Mouse (Mus musculus) adrenal gland, adult 8-10 months (tissue): ENCODE data around the gene Krt10. TPM values are rescaled to one million over a fixed set of nuclear protein-coding genes. Genes with fewer than 3 reads are reported as not detected.
A peak's percentile ranks its signal among the peaks of the same experiment; 100 is the strongest.

Experiments
- DNase-seq: peaks from one replicate; pipeline ENCODE4 v3.0.0; 2022
- total RNA-seq, 4 experiments: library from RNA; stranded (reverse); gene quantifications; 2 replicates each; pipeline ENCODE4 v1.2.4; 2022

Krt10 gene
- 1 to 10 TPM; 4.5 to 9.5 (median 8.0) TPM for total RNA-seq

DNA sequence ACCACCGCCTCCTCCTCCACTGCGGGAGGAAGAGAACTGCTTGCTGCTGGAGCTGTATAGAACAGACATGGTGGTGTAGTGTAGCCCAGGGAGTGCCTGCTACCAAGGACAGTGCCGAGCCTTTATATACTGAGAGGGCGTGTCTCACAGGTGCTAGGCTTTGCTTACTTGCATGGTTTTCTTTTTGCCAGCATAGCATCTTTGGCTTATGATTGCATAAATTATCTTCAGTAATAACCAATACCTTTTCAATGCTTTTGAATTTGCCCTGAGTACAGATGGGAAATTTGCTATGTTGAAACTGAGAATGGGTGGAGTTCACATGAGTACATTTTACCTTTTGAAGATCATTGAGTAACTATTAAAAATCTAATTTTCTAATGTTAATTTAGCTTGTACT lies at the start of gene Krt10:
Gene Krt10 (minus strand): TSS at position 101 of the 400 bp plus-strand sequence.
- no peak for DNase-seq

DNA sequence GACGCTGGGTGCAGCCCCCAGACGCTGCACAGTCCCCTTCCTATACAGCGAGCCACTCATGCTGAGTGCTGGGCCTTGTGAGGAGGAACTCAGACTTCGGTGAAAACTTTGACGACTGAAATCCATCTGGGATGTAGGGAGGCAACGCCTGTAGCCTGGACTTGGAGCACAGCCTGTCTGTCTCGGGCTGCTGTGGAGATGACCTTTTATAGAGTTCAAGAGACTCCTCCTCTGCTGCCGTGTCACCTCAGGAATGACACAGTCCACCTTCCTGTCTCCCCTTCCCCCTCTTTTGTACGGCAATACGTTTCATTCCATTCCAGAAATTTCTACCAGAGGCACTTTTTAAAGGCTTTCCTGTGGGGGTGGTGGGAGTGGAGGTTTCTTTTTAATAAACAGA lies 48.8 kb upstream of the Krt10 start, which contains the start of gene Krt20:
Gene Krt20 (minus strand): TSS at position 179 of the 400 bp plus-strand sequence.
- no peak for DNase-seq

DNA sequence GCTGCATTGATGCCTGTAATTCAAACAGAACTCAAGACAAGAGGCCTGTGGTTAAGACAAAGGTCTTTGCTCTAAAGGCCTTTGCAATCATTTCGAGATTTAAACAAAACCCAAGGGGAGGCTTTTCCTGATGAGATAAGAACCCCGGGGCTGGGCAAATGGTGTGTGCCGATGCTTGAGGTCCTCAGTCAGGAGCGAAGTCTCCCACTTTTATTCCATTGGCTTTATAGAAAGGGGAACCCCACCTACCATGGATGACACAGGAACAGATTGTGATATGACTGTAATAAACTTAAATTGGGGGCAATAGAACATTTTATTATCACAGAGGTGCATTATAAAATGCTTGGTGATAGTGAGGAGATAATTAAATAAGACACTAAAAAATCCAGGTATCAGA lies 47.5 kb upstream of the Krt10 start:
- DNase-seq: no peak

DNA sequence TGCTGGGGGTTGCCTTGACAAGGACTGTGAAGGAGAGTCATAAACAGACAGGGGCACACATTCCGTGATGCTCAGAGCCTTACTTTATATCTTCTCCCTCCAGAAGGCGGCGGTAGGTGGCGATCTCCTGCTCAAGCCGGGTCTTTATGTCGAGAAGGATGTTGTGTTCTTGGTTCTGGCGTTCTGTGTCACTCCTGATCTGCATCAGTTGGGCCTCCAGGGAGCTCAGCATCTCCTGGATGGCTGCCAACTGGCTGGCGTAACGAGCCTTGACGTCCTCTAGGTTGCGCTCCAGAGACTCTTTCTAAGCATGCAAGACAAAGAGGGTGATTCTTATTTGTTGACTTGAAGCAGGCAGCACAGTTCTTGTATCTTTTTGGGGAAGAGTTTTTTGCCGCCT lies 41.5 kb upstream of the Krt10 start:
- no peak for DNase-seq

DNA sequence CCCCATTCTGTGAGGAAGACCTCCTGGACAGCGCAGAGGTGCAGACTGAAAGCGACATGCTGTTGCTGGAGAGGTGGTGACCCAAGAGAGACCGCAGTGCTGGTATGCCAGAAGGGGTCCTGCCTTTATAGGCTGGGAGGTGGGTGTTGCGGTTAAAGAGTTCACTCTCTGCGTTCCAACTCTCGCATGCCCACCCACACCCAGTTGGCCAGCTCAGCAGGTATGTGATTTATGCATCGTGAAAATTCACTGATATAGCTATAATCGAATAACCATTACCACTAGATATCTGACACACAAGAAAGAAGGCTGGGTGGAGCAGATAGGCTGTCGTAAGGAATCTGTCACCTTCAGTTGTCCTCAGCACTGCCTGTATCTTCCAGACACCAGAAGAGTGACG lies 33.0 kb upstream of the Krt10 start, which contains the start of gene Krt12:
Gene Krt12 (minus strand): TSS at position 101 of the 400 bp plus-strand sequence.
- DNase-seq: no peak

DNA sequence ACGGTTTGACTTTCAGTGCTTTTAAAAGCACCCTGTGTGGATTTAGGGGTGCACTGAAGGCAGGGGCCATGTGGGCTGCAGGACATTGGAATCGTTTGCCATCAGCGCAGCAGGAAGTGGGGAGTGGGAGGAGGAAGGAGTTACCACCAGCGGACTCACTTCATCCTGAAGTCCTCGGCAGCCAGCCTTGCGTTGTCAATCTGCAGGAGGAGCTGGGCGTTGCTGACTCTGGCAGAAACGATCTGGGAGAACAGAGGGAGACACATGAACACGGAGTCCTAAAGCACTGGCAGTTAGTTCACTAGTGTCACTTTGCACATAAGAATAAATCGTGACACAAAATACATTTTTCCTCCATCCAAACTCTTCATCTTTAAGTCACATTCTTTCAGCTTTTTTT lies 31.4 kb upstream of the Krt10 start:
- no peak for DNase-seq

DNA sequence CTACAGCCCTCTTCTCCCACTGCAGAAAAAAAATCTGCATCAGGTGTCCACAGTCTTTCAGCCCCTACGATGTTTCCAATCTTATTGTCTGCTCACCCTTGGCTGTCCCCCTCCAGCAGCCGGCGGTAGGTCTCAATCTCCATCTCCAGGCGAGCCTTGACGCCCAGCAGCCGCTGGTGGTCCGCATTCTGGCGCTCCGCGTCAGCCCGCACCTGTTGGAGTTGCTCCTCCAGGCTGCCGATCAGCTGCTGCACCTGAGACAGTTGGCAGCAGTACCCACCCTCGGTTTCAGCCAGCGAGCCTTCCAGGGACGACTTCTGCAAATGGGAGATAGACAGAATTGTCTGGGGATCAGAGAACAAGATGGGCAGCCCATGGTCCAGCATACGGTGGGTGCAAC lies 28.7 kb upstream of the Krt10 start:
- DNase-seq: no peak

DNA sequence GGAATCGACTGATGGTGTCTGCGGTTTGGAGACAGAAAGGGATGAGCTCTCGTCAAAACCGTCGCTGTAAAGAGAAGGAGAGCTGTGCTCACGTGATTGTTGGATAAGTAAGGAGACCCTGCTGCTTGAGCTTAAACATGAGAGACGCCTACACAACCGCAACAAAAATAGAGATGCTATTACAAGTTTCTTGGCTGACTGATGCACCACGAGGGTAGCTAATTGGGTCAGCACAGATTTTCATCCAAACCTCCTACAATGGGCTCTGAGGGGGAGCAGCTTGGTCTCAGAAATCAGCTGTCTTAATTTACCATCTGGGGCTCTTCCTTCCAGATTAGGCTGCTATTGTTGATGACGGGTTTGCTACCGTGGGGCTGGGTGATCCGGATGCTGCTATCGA lies 27.7 kb upstream of the Krt10 start:
- DNase-seq: no peak

DNA sequence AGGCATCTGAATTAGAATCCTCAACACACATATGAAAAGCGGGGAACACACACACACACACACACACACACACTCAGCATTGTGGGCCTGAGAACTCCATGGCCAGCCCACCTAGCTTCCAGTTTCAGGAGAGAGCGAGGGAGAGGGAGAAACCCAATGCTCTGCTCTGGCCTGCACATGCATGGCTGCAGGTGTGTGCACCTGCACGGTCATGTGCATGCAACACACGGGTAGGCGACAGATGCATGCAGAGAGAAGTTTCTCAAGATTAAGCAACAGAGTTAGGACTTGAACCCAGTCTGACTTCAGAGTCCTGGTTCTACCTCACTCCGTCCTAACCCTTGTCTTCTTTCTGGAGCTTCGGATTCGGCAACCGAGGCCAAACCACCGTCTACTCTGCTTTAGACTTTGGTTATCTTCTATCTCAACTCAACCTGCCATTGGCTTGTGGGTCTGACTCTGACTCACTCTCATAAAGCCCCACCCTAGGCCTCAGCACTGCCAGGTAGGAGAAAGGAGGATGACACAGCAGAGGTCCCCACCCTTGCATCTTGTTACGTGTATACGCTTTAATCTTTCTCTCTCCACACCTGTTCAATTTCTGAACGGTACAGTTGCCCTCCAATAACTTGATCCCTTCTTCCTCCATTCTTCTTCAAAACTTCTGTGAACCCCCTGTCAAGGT lies 25.4 kb upstream of the Krt10 start:
- no peak for DNase-seq

DNA sequence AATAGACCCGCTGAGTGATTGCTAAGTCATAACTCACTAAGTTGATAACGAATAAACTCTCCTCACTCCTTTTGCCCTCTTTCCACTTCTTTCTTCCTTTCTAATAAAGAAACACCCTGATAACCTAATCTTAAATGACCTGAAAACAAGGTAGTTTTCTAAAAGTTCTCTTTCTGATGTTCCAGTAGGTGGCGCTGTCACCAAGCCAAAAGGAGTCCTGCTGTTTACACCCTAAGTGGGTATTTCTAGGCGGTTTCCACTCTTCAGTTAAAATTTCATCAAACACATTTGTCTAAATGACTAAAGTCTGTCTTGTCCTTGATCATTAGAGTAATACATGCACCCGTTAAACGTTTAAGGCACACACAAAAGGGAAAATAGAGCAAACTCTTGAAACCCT lies 24.1 kb upstream of the Krt10 start:
- no peak for DNase-seq

DNA sequence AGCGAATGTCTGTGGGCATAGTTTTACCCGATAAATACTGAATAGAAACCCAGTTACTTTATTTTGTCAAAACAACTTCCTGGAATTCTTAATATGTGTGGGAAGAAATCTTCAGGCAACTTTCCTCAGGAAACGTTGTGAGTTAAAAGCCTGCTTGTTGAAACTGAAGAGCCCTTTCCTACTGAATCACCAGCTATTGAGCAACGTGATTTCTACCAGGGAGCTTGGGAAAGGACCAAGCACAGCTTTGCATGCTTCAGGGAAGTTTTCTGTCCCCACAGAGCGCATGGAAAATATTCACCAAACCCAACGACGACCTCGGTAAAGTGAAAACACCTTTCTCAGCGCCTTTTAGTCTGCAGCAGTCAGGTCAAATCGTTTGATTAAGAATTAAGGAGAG lies 17.0 kb upstream of the Krt10 start:
- no peak for DNase-seq

DNA sequence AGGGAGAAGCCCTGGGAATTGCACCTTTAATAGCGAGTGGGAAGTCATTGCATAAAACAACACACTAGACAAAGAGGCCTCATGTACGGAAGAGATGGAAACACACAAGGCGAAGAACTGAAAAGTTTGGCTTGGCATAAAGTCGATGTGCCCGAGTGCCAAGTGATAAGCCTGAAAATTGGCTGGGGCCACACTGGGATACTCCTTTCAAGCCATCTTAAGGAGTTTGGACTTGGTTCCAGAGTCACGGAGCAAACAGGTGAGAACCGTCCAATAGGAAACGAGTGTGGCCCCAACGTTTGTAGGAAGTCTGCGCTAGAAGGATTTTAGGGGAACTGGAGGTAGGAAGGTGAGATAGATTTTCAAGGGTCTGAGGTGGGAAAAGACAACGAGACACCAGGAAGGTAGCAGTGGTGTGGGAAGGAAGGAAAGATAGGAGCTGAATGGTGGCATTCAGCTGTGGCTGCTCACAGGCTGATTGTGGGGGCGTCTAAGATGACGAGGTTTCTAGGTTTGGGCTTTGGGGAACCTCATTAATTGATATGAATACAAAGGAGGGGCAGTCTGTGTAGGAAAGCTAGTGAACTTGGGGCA lies 10.9 kb upstream of the Krt10 start:
- DNase-seq: no peak

DNA sequence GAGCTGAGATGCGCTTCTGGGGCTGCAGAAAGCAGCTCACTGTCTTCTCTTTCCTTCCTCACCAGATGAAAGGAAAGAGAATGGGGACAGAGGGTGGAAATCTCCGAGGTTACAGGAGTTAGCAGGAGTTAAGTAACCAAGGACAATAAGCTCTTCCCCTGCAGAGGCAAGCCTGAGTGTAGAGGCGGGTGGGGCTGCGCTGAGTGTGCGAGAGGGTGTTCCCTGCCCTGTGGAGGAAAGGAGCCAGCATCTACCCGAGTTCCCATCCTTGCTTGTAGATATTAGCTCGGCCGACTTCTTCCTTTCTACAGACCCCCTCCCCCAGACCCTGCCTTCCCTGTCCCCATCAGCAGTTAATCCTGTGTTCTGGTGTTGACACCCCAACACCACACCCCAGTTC lies 9.7 kb upstream of the Krt10 start:
- no peak for DNase-seq

DNA sequence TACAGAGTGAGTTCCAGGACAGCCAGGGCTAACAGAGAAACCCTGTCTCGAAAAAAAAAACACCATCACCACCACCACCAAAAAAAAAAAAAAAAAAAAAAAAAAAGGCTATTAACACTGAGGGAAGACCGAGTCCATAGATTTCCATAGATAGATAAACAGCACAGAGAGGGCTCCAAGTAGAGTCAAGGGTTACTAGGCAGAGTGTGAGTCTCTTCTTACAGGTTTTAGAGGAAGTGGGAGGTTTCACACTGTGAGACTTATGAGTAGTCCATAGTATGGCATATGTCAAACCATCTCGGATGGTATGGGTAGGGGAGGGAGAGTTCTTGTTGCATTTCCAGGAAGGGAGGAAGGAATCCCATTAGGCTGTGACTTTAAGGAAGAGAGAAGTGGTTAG lies 8.9 kb upstream of the Krt10 start:
- DNase-seq: no peak

DNA sequence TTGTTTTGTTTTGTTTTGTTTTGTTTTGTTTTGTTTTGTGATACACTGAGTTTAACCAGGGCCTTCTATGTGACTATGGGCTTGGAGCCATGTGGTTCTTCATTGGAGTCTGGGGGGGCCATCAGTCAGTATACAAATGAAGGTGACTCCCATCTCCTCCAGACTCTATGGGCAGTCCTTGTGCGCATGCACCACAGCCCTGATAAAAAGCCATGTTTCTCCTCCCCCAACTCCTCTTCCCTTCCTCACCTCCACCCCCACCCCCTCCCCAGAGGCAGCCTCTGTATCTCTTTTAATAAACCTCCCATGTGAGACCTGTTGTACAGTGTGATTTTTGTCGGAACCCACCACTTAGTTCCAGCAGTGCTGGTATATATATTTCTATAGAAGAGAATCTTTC lies 7.5 kb upstream of the Krt10 start:
- no peak for DNase-seq

DNA sequence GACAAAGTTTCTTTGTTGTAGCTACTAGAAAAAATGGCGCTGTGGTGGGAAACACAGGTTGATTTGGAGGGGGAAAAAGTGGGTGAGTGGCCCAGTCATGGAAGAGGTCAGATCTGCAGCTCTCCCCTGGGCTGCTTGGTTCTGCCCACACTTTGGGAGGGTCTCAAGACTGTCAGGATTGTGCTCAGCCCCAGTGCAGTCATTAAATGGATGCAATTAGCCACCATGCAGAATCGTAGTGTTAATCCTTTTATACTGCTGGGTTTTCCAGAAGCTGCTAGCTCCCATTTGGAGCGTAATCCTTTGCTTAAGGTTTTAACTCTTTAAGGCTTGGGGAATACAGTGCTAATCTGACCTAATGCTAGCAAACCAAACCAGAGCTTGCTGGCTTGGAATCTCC lies 6.9 kb upstream of the Krt10 start:
- no peak for DNase-seq

DNA sequence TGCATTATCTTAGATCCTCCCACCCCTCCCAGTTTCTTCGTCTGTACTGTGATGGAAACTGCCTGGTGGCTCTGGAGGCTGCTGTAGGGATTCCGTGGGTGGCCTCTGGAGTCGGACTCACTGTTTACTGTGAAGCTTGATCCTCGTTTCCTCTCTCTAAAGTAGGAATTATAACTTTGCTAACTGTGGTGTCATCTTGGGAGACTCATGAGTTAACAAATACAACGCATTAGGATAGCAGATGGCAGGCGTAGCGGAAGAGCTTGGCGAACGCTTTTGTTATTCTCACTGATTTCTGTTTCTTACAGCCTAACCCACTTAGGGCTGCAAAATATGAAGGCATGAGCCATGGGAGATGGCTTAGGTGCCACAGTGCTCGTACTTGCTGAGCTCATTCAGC lies 3.3 kb upstream of the Krt10 start:
- DNase-seq: no peak

DNA sequence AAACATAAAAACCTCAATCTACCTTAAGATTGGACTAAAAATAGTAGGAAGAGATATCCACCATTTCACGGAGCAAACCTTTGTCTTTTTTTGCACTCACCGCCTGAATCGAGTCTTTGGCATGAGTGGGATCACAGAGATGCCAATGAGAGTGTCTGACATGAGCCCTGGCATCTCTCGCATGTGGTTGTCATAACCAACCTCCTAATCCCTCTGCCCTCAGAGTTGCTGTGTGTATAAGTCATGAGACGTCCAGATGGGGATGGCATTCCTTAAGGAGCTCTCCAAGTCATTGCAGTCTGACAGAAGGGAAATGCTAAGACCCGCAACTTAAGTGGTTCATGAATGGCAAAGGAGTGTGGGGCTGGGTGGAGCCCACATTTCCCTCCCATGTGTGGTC lies 2.2 kb upstream of the Krt10 start:
- DNase-seq: no peak

DNA sequence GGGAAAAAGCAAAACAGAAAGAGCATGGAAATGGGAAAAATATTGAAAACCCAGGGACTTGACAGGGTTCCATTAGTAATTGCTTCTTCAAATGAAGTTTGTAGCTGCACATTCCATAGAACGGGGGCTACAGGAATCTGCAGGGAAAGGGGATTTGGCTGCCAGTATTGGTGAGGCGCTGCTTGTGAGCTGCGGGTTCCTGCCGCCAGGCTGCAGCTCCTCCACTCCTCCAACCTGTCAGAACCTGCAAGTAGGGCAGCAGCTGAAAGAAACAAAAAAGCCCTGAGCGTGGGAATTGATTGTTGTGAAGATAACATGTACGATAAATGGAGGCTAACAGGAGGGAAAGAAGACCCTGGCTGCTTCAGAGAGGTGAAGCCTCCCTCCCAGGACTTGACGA lies 1.7 kb upstream of the Krt10 start:
- DNase-seq: no peak

DNA sequence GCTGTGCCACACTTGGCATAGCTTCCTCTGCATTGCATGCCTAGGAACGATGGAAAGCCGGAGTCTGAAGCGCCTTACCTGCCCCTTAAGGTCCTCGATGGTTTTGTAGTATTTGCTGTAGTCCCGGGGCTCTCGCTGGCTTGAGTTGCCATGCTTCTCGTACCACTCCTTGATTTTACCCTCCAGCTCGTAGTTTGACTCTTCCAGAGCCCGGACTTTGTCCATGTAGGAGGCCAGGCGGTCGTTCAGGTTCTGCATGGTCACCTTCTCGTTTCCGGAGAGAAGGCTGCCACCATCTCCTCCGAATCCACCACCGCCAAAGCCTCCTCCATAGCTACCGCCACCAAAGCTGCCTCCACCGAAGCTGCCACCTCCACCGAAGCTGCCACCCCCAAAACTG lies 503 bp downstream of the Krt10 start:
- no peak for DNase-seq

DNA sequence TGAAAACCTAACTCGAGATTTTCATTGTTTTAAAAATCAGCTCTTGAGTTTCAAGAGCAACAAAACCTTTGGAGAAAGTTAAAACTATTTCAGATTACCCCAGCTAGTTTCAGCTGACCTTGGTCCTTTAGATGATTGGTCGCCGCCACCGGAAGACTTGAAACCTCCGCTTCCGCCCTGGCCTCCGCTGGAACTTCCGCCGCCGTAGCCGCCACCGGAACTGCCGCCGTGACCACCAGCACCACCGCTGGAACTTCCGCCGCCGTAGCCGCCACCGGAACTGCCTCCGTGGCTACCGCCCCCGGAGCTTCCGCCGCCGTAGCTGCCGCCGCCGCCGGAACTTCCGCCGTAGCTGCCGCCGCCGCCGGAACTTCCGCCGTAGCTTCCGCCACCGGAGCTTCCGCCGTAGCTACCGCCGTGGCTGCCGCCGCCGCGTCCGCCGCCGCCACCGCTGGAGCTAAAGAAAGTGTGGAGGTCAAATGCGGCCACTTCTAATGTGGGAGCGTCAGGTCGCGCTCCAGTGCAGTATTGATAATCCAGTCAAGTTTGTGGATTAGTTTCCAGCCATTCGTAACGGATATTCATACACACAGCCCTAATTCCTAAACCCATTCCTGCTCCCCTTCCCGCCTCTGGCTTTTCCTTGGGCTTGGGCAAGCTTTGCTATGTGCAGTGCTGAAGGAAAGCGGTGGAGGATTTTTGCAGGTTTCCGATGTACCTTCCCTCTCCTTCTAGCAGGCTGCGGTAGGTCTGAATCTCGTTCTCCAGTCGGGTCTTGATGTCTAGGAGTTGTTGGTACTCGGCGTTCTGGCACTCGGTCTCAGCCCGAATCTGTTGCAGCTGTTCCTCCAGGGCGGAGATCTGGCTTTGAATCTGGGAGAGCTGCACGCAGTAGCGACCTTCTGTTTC lies 3.1 kb downstream of the Krt10 start:
- DNase-seq: peak; percentile 90

DNA sequence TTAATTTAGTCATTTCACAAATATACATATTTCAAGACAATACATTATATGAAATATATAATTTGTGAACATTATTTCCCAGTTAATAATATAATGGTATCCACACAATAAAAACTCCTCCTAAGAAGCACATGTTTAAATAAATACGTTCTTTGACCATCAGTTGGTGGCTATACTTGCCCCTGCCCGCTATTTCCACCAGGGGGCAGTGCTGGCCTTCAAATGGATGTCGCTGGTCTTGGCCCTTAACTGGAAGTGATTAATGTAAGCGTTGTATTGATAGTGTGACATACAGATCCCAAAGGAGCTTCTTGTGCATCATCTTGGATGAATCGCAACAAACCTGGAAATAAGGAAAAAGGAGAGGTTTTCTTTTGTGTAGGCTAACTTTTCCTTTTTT lies 9.6 kb downstream of the Krt10 start:
- DNase-seq: peak; percentile 41

DNA sequence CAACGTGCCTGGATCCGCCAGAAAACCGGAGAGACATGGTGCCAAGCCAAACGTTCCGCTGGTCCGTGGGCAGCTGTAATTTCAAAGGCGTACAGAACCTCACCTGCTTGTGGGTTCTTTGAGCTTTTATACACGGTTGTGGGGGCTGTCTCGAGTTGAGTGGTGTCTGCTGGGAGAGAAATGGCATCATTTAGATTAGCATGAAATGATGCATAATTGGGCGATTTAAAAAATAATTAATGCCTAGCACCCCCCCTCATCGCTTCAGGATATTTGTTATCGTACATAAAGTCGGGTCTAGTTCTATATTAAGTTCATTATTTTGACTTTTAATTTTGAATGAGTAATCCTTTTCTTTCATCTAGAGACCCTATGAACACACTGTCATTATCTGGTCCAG lies 14.4 kb downstream of the Krt10 start, which contains the start of gene Krt28:
Gene Krt28 (minus strand): TSS at position 101 of the 400 bp plus-strand sequence.
- no peak for DNase-seq
